Mouse (Mus musculus) hindbrain, embryonic 12.5 days (tissue): Measurements from ENCODE around the gene Olfr898. TPM values are rescaled to one million over a fixed set of nuclear protein-coding genes. Genes with fewer than 3 reads are reported as not detected.

Experiments
- ATAC-seq: fragments of 200-750 bp; cut with Nextera tagmentation; 2 replicates; pipeline ENCODE4 v1.8.0; 2017; ENCODE audit warnings: moderate TSS enrichment; ENCODE audit not compliant: low FRiP score
- H3K27ac ChIP-seq: fragments of 300-500 bp; sonication (generic); 2 replicates; pipeline ENCODE4 v1.5.1; 2016; ENCODE audit warnings: mild to moderate bottlenecking
- H3K27me3 ChIP-seq: fragments of 300-500 bp; sonication (generic); 2 replicates; pipeline ENCODE4 v1.6.1; 2016; ENCODE audit warnings: mild to moderate bottlenecking
- H3K36me3 ChIP-seq: fragments of 300-500 bp; sonication (generic); 2 replicates; pipeline ENCODE4 v1.6.1; 2016; ENCODE audit warnings: mild to moderate bottlenecking
- H3K4me1 ChIP-seq: fragments of 300-500 bp; sonication (generic); 2 replicates; pipeline ENCODE4 v1.6.1; 2016
- H3K4me2 ChIP-seq: fragments of 300-500 bp; sonication (generic); replicated peaks from 2 replicates; pipeline ENCODE4 v1.6.1; 2016; ENCODE audit warnings: mild to moderate bottlenecking
- H3K4me3 ChIP-seq: fragments of 300-500 bp; sonication (generic); 2 replicates; pipeline ENCODE4 v1.5.1; 2016; ENCODE audit warnings: mild to moderate bottlenecking
- H3K9ac ChIP-seq: fragments of 300-500 bp; sonication (generic); 2 replicates; pipeline ENCODE4 v1.6.1; 2016; ENCODE audit warnings: mild to moderate bottlenecking, moderate library complexity
- H3K9me3 ChIP-seq: fragments of 300-500 bp; sonication (generic); replicated peaks from 2 replicates; pipeline ENCODE4 v1.6.1; 2016; ENCODE audit warnings: mild to moderate bottlenecking
- WGBS: fragments of 180-500 bp; shearing (Covaris S2); methylation state at CpG from one replicate; pipeline ENCODE4 v1.1.7; 2016; 5-methylcytosine and 5-hydroxymethylcytosine counted together
- polyA plus RNA-seq: library from polyadenylated mRNA; unstranded; fragments of >200 nt; fragmentation: Nextera tagmentation; extraction: Ambion mirVana; gene quantifications from 2 replicates; pipeline ENCODE4 v1.2.1, GENCODE M21; 2016

Olfr898 gene
- polyA plus RNA-seq, result not detected in 2 replicates

DNA sequence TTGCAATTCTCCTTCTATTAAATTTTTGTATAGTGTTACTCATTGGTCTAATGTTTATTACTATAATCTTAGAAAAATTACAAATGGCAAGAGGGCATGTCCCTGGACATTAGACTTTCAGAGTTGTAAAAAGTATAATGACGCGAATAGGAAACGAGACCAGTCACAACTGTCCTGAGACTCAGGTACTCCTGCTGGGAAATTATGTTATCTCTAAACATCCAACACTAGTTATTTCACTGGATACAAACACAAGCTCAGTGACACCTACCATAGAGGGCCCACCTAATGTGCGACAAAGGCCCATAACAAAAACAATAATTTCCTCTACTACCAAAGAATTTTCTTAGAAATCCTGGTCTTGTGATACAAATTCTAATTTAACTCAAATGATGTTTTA is at the start of gene Olfr898:
Olfr898 (plus strand) TSS at position 301 of the 400 bp plus-strand sequence.
- 96% methylated on average over 4 of the region's 4 CpGs for WGBS
- no peak within 1 kb of the TSS for H3K27ac ChIP-seq
- H3K4me3 ChIP-seq, result no peak within 1 kb of the TSS
- no peak within 1 kb of the TSS for H3K9ac ChIP-seq
- no peaks in the 10 kb centered on the region for H3K27me3 ChIP-seq
- H3K4me1 ChIP-seq, result no peaks in the 10 kb centered on the region
- no peaks in the 10 kb centered on the region for H3K36me3 ChIP-seq
- H3K4me2 ChIP-seq, result no peak within 1 kb of the TSS
- no peaks in the 10 kb centered on the region for H3K9me3 ChIP-seq
- no peak for ATAC-seq

GRCm38 (mm10) chr9:38328760-38329159 is 19.5 kb upstream of the Olfr898 start, which contains the start of gene Olfr25:
Gene Olfr25 (plus strand): TSS chr9:38329060.
- Histone ChIP-seq H3K4me2 (no peak within 1 kb of the TSS), H3K4me3 (no peak within 1 kb of the TSS), H3K27ac (no peak within 1 kb of the TSS), H3K9ac (no peak within 1 kb of the TSS), H3K4me1 (no peaks in the 10 kb centered on the region), H3K27me3 (no peaks in the 10 kb centered on the region), H3K36me3 (no peaks in the 10 kb centered on the region), H3K9me3 (no peaks in the 10 kb centered on the region)
- no peak for ATAC-seq
- WGBS, result 80% methylated on average over 3 of the region's 3 CpGs

DNA sequence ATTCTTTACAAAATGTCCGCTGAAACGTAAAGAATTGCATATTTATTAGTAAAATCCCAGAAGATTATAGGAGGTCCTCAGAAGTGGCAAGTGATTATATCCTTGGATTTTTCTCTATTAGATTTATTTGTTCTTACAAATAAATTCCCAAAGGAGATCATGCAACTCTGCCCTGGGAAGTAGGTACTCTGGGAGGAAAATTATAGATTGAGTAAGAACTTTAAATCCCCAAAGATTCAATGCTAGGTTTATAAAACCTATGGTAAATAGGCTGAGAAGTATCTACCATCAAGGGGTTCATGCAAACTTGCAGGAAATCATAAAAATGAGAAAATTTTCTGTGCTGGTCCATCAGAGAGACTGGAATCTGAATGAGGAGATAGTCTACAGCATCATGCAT is 18.4 kb downstream of the Olfr898 start, which contains the start of gene Olfr250:
Olfr250 (plus strand) TSS at position 301 of the 400 bp plus-strand sequence.
- H3K4me1 ChIP-seq, result no peaks in the 10 kb centered on the region
- ATAC-seq, result no peak
- no peak within 1 kb of the TSS for H3K9ac ChIP-seq
- H3K4me2 ChIP-seq, result no peak within 1 kb of the TSS
- no peaks in the 10 kb centered on the region for H3K9me3 ChIP-seq
- H3K4me3 ChIP-seq, result no peak within 1 kb of the TSS
- no peaks in the 10 kb centered on the region for H3K27me3 ChIP-seq
- no peaks in the 10 kb centered on the region for H3K36me3 ChIP-seq
- H3K27ac ChIP-seq, result no peak within 1 kb of the TSS
- WGBS, result 96% methylated on average over 2 of the region's 2 CpGs

- Histone ChIP-seq H3K27ac (no peak within 1 kb of the TSS), H3K4me3 (no peak within 1 kb of the TSS), H3K4me2 (no peak within 1 kb of the TSS), H3K36me3 (no peaks in the 10 kb centered on the region), H3K27me3 (no peaks in the 10 kb centered on the region), H3K9ac (no peak within 1 kb of the TSS), H3K4me1 (no peaks in the 10 kb centered on the region), H3K9me3 (no peaks in the 10 kb centered on the region)
- no peak for ATAC-seq
- 67% methylated on average over 2 of the region's 2 CpGs for WGBS
Observed at GRCm38 (mm10) chr9:38376786-38377185, 28.6 kb downstream of the Olfr898 start, which contains the start of gene Olfr251. Gene Olfr251 (plus strand): TSS chr9:38377086.

DNA sequence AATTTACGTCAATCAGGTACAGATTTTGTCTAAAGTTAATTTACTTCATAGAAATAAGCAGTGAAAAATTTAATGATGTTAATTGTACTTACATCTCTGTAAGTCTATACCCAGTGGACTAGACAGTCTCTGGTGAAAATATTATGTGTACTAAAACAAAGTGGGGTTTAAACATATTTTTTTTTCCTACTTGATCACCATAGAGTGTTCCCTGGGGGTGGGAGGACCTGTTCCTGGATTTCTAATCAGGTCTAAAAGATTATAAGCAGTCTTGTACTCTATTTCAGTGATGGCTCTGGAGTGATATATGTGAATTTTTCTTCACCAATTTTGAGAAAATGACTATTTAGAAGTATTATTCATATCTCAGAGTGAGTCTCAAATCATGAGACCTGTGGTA is 53.2 kb downstream of the Olfr898 start, which contains the start of gene Olfr147:
Olfr147 (plus strand) TSS at position 301 of the 400 bp plus-strand sequence.
- no peak within 1 kb of the TSS for H3K4me2 ChIP-seq
- H3K4me3 ChIP-seq, result no peak within 1 kb of the TSS
- ATAC-seq, result no peak
- no peak within 1 kb of the TSS for H3K9ac ChIP-seq
- H3K4me1 ChIP-seq, result no peaks in the 10 kb centered on the region
- H3K27ac ChIP-seq, result no peak within 1 kb of the TSS
- 86% methylated on average over 1 of the region's 1 CpGs for WGBS
- no peaks in the 10 kb centered on the region for H3K9me3 ChIP-seq
- H3K27me3 ChIP-seq, result no peaks in the 10 kb centered on the region
- no peaks in the 10 kb centered on the region for H3K36me3 ChIP-seq

Other genes starting within 250 kb of the Olfr898 start
- gene Olfr888, start 240.3 kb upstream of the Olfr898 start, polyA plus RNA-seq, result not detected in 2 replicates
- 0.05 TPM in 1 of 2 replicates, not detected in the other for gene Olfr889, start 233.2 kb upstream of the Olfr898 start, polyA plus RNA-seq
- gene Olfr890, start 205.9 kb upstream of the Olfr898 start, polyA plus RNA-seq, result not detected in 2 replicates
- gene Olfr891, start 167.6 kb upstream of the Olfr898 start, polyA plus RNA-seq, result not detected in 2 replicates
- not detected in 2 replicates for gene Olfr893, start 140.0 kb upstream of the Olfr898 start, polyA plus RNA-seq
- not detected in 2 replicates for gene Olfr894, start 130.4 kb upstream of the Olfr898 start, polyA plus RNA-seq
- not detected in 2 replicates for gene Olfr143, start 95.6 kb upstream of the Olfr898 start, polyA plus RNA-seq
- not detected in 2 replicates for gene Olfr895, start 80.6 kb upstream of the Olfr898 start, polyA plus RNA-seq
- gene Olfr896-ps1, start 57.3 kb upstream of the Olfr898 start, polyA plus RNA-seq, result not detected in 2 replicates
- gene Olfr25, start 19.4 kb upstream of the Olfr898 start, polyA plus RNA-seq, result not detected in 2 replicates
- not detected in 2 replicates for gene Olfr250, start 18.5 kb downstream of the Olfr898 start, polyA plus RNA-seq
- not detected in 2 replicates for gene Olfr251, start 28.7 kb downstream of the Olfr898 start, polyA plus RNA-seq
- gene Olfr147, start 53.3 kb downstream of the Olfr898 start, polyA plus RNA-seq, result not detected in 2 replicates
- not detected in 2 replicates for gene Olfr901, start 81.0 kb downstream of the Olfr898 start, polyA plus RNA-seq
- gene Olfr902, start 99.2 kb downstream of the Olfr898 start, polyA plus RNA-seq, result not detected in 2 replicates
- not detected in 2 replicates for gene Olfr904, start 114.7 kb downstream of the Olfr898 start, polyA plus RNA-seq
- gene Olfr905, start 122.7 kb downstream of the Olfr898 start, polyA plus RNA-seq, result not detected in 2 replicates
- not detected in 2 replicates for gene Olfr906, start 138.7 kb downstream of the Olfr898 start, polyA plus RNA-seq
- gene Olfr907, start 147.4 kb downstream of the Olfr898 start, polyA plus RNA-seq, result not detected in 2 replicates
- not detected in 2 replicates for gene Olfr911-ps1, start 173.2 kb downstream of the Olfr898 start, polyA plus RNA-seq
- not detected in 2 replicates for gene Olfr910, start 189.4 kb downstream of the Olfr898 start, polyA plus RNA-seq
- gene Olfr912, start 231.8 kb downstream of the Olfr898 start, polyA plus RNA-seq, result not detected in 2 replicates
- not detected in 2 replicates for gene Olfr913, start 244.3 kb downstream of the Olfr898 start, polyA plus RNA-seq